Mouse (Mus musculus): ENCODE measurements at regions not wholly inside any gene's neighbourhood (a gene's known extent, or its start where the extent isn't known, plus 50 kb on each side); places are given as distances from the start of the nearest gene placed in this dataset.
A peak's percentile ranks its signal among the peaks of the same experiment; 100 is the strongest.
"Not testable (repeated sequence)": the region's sequence is repeated elsewhere in the genome, so short reads cannot be mapped to it uniquely, and the experiment has no call there.

DNA sequence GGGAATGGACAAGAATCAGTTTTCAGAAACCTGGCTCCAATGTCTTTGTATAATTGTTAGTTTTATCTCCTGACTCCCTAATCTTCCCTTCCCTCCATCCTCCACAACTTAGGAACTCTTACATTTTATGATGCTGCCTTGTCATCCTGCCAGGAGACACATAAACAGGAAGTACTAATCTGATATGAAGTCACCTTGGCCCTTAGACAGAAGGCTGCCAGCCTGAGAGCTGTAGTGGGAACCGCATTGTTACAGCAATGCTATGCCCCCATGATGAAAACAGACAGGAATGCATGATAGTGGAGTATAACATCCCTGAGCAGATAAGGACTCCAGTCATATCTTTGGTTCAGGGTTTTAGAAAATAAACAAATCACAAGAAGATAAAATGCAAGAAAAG is 734.8 kb upstream of the 4930452B06Rik start:
- WGBS = 56% methylated on average over 1 of the region's 1 CpGs

DNA sequence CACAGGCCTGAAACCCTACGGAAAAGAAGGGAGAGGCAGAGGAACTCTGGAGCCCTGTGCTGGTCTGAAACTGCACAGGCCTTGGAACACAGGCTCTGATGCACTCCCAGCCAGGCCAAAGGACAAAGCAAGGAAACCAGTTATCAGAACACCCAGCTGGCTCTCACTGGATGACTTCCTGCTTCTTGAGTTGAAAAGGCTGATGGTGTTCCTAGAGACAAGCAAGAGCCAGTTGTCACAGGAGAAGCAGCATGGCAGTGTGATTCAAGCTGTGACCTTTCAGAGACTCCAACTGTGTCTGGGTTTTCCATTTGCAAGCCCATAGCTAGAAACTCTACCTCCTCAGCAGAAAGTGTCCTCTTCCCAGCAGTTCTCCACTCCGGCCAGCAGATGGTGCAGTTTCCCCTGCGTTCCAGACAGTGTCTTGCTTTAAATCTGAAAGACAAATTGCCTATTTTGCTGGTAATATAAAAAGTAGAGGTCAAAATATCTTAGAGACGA is 727.3 kb upstream of the 4930452B06Rik start:
- Histone ChIP-seq H3K9me3 (replicated peaks; ENCODE audit: control insufficient read depth, low read length) (no peaks in the 10 kb centered on the region), H3K4me3 (replicated peaks; ENCODE audit: low read length) (no peak overlapping the region), H3K27me3 (ENCODE audit: control insufficient read depth, insufficient read depth, low read length) (no peaks in the 10 kb centered on the region), H3K4me1 (ENCODE audit: control insufficient read depth, insufficient read depth, low read length) (no peaks in the 10 kb centered on the region), H3K9ac (ENCODE audit: low read length) (no peak overlapping the region), H3K4me2 (ENCODE audit: low read depth, low read length) (no peak overlapping the region), H3K36me3 (ENCODE audit: control insufficient read depth, insufficient read depth, low read length) (no peaks in the 10 kb centered on the region), H3K27ac (ENCODE audit: low read length) (no peak overlapping the region)
- 0 out of 2 replicates have a peak, but pooled peaks have one; percentile 33 for ATAC-seq (ENCODE audit: insufficient read depth, low FRiP score)
- 13% methylated on average over 4 of the region's 4 CpGs for WGBS

More for the DNA sequence above, 734.8 kb upstream of the 4930452B06Rik start:
- H3K27ac ChIP-seq (ENCODE audit: low read length) = no peak overlapping the region
- H3K4me3 ChIP-seq (replicated peaks; ENCODE audit: low read length) = no peak overlapping the region
- ATAC-seq (ENCODE audit: insufficient read depth, low FRiP score) = no peak
- H3K4me1 ChIP-seq (ENCODE audit: control insufficient read depth, insufficient read depth, low read length) = no peaks in the 10 kb centered on the region
- H3K9me3 ChIP-seq (replicated peaks; ENCODE audit: control insufficient read depth, low read length) = no peaks in the 10 kb centered on the region
- no peaks in the 10 kb centered on the region for H3K27me3 ChIP-seq (ENCODE audit: control insufficient read depth, insufficient read depth, low read length)
- no peak overlapping the region for H3K4me2 ChIP-seq (ENCODE audit: low read depth, low read length)
- H3K36me3 ChIP-seq (ENCODE audit: control insufficient read depth, insufficient read depth, low read length) = no peaks in the 10 kb centered on the region
- no peak overlapping the region for H3K9ac ChIP-seq (ENCODE audit: low read length)

DNA sequence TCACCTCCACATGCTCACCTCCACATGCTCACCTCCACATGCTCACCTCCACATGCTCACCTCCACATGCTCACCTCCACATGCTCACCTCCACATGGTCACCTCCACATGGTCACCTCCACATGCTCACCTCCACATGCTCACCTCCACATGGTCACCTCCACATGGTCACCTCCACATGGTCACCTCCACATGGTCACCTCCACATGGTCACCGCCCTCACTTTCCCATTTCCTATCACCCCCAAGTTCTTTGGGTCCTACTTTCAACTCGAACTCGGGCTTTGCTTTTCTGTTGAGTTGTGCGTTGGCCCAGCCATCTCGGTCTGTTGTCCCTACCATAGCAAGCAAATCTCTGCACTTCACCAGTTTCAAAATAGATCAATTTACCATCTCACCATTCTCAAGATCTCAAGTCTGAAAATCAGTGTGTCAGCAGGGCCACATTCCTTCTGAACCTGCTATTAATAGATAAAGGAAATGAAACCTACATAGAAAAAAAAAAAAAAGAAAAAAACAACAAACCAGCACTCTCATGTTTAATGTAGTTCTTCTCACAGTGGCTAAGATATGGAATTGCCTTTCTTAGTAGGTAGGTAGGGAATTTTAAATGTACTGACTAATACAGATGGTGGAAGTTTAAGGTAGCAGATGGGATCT is 724.0 kb upstream of the 4930452B06Rik start:
- H3K36me3 ChIP-seq (ENCODE audit: control insufficient read depth, insufficient read depth, low read length); ATAC-seq (ENCODE audit: insufficient read depth, low FRiP score); H3K27me3 ChIP-seq (ENCODE audit: control insufficient read depth, insufficient read depth, low read length); H3K4me3 ChIP-seq (replicated peaks; ENCODE audit: low read length); H3K9me3 ChIP-seq (replicated peaks; ENCODE audit: control insufficient read depth, low read length); H3K4me1 ChIP-seq (ENCODE audit: control insufficient read depth, insufficient read depth, low read length); H3K9ac ChIP-seq (ENCODE audit: low read length); H3K27ac ChIP-seq (ENCODE audit: low read length); H3K4me2 ChIP-seq (ENCODE audit: low read depth, low read length): not testable (repeated sequence)
- WGBS = 97% methylated on average over 5 of the region's 5 CpGs

DNA sequence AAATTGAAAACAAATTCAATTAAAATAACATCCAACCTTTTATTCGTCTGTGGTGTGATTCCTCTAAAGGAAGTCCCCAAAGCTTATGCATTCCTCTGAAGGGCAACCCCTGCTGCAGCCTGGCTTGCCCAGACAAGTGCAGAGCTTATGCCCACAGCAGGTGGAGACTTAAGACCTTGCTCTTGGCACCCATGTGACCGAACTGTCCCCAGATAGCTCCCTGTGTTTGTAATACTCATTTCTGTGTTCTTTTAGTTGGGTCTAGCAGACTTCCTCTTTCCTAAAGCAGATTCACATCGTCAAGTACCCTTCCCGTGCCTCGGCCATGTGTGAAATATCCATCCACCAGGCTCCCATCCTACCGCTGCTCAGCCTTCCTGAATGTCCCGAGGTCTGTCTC is 723.1 kb upstream of the 4930452B06Rik start:
- no peak for ATAC-seq (ENCODE audit: insufficient read depth, low FRiP score)
- H3K9ac ChIP-seq (ENCODE audit: low read length) = no peak overlapping the region
- no peaks in the 10 kb centered on the region for H3K36me3 ChIP-seq (ENCODE audit: control insufficient read depth, insufficient read depth, low read length)
- H3K4me1 ChIP-seq (ENCODE audit: control insufficient read depth, insufficient read depth, low read length) = no peaks in the 10 kb centered on the region
- no peak overlapping the region for H3K4me2 ChIP-seq (ENCODE audit: low read depth, low read length)
- no peak overlapping the region for H3K27ac ChIP-seq (ENCODE audit: low read length)
- no peak overlapping the region for H3K4me3 ChIP-seq (replicated peaks; ENCODE audit: low read length)
- no peaks in the 10 kb centered on the region for H3K9me3 ChIP-seq (replicated peaks; ENCODE audit: control insufficient read depth, low read length)
- no peaks in the 10 kb centered on the region for H3K27me3 ChIP-seq (ENCODE audit: control insufficient read depth, insufficient read depth, low read length)
- 77% methylated on average over 7 of the region's 7 CpGs for WGBS
